Mouse (Mus musculus) limb, embryonic 10.5 days (tissue): ENCODE data around the gene Slc22a23. TPM values are rescaled to one million over a fixed set of nuclear protein-coding genes. Genes with fewer than 3 reads are reported as not detected.

ENCODE experiments used
- DNase-seq: peaks from one replicate; pipeline ENCODE4 v3.0.0-alpha.2; 2017; ENCODE audit warnings: low spot score
- H3K27ac ChIP-seq: fragments of 300-500 bp; sonication (generic); 2 replicates; pipeline ENCODE4 v1.5.1; 2016; ENCODE audit warnings: mild to moderate bottlenecking
- H3K27me3 ChIP-seq: fragments of 300-500 bp; sonication (generic); 2 replicates; pipeline ENCODE4 v1.6.1; 2016; ENCODE audit warnings: low read depth, mild to moderate bottlenecking; ENCODE audit not compliant: poor library complexity, severe bottlenecking
- H3K36me3 ChIP-seq: fragments of 300-500 bp; sonication (generic); 2 replicates; pipeline ENCODE4 v1.6.1; 2016; ENCODE audit warnings: mild to moderate bottlenecking, moderate library complexity
- H3K4me1 ChIP-seq: fragments of 300-500 bp; sonication (generic); 2 replicates; pipeline ENCODE4 v1.6.1; 2016
- H3K4me3 ChIP-seq: fragments of 300-500 bp; sonication (generic); 2 replicates; pipeline ENCODE4 v1.5.1; 2016; ENCODE audit warnings: mild to moderate bottlenecking, moderate library complexity
- H3K9me3 ChIP-seq: fragments of 300-500 bp; sonication (generic); replicated peaks from 2 replicates; pipeline ENCODE4 v1.6.1; 2016; ENCODE audit warnings: mild to moderate bottlenecking
- WGBS: fragments of 180-500 bp; shearing (Covaris S2); methylation state at CpG from one replicate; pipeline ENCODE4 v1.1.7; 2016; 5-methylcytosine and 5-hydroxymethylcytosine counted together
- polyA plus RNA-seq: library from polyadenylated mRNA; unstranded; fragments of >200 nt; fragmentation: Nextera tagmentation; extraction: Ambion mirVana; gene quantifications from 2 replicates; pipeline ENCODE4 v1.2.1, GENCODE M21; 2016

The Slc22a23 gene
- polyA plus RNA-seq, 1 experiment from 2014 or later: 1.8 TPM

DNA sequence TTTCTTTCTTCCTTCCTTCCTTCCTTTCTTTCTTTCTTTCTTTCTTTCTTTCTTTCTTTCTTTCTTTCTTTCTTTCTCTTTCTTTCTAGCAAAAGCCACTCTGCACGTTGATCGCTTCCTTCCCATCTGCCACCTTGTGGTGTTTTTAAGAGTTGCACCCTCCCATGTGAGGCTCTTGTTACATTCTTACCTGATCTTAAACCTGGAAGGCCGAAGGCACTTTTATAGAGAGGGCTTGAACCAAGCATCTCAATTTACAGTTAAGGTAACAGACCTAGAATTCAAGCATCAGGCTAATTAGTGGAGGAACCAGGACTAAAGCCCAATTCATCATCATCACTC is 190.1 kb downstream of the Slc22a23 start:
- Histone ChIP-seq H3K9me3 (no peaks in the 10 kb centered on the region), H3K27ac (peak overlapping the region; percentile 68; the same call in 1 of the 2 replicates), H3K4me1 (peaks cover 19% of the 10 kb centered on the region), H3K4me3 (no peak overlapping the region), H3K36me3 (no peaks in the 10 kb centered on the region), H3K27me3 (peaks cover 9% of the 10 kb centered on the region)
- peak; percentile 65 for DNase-seq
- WGBS: 53% methylated on average over 3 of the region's 3 CpGs

DNA sequence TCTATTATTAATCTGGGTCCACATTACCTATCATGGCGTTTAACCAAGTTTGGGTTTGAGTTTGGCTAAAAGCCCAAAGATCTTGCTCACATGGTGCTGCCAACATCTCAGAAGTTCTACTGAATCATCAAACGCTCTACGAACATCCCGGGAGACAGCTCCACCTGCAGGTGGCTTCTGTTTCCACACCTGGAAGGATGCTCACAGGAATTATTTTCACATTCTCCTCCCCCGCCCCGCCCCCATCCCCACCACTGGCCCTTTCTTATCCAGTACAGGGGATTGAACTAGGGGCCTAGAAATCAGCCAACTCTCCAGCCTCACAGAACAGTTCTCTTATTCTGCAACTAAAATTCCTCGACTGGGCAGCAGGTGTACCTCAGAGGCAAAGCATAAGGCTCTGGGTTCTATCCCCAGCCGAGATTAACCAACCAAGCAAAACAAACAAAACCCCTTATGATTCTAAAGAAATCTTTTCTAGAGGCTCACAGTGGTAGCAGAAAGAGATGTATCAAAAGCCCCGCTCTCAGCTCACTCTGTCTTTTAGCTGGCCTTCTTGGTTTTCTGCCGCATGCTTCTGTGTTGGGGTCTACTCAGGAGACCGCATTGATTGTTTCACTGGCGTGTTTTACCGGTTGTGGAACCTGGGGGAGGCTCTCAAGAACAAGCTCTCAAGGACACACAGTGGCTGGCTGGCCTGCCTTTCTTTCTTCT is 190.6 kb downstream of the Slc22a23 start:
- H3K4me1 ChIP-seq: peaks cover 25% of the 10 kb centered on the region
- H3K27me3 ChIP-seq: peaks cover 14% of the 10 kb centered on the region
- no peaks in the 10 kb centered on the region for H3K36me3 ChIP-seq
- peak overlapping the region; percentile 68; the same call in 1 of the 2 replicates for H3K27ac ChIP-seq
- H3K4me3 ChIP-seq: no peak overlapping the region
- DNase-seq: peak; percentile 65
- WGBS: 59% methylated on average over 13 of the region's 13 CpGs
- H3K9me3 ChIP-seq: no peaks in the 10 kb centered on the region

DNA sequence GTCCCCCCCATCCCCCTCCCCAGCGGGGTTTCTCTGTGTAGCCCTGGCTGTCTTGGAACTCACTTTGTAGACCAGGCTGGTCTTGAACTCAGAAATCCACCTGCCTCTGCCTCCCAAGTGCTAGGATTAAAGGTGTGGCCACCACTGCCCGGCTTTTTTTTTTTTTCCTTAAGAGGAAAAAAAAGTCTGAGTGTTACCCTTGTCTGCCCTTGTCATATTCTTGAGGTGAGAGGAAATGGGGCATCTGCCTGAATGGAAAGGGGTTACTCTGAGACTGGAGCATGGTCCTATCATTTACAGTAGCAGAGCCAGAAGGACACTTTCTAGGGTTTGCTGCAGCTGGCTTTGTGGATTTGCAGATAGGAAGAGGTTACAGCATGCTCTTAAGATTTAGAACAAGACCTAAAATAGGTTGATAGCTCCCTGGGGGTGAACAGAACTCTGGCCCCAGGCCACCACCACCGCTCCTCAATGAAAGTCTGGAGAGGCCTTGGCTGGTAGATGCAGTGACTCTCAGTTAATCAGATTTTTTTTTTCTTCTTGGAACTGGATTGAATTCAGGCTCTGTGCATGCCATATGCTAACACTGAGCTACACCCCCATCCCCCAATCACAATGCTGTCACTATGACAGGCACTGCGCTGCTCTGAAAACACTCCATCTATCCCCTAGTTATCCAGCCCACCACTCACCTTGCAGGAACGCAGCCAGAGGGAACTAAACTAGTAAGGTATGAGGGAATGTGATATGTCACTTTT is 191.5 kb downstream of the Slc22a23 start:
- no peak for DNase-seq
- WGBS: 83% methylated on average over 5 of the region's 5 CpGs
- H3K27me3 ChIP-seq: peaks cover 16% of the 10 kb centered on the region
- no peak overlapping the region for H3K27ac ChIP-seq
- H3K9me3 ChIP-seq: no peaks in the 10 kb centered on the region
- peaks cover 33% of the 10 kb centered on the region for H3K4me1 ChIP-seq
- no peaks in the 10 kb centered on the region for H3K36me3 ChIP-seq
- no peak overlapping the region for H3K4me3 ChIP-seq

DNA sequence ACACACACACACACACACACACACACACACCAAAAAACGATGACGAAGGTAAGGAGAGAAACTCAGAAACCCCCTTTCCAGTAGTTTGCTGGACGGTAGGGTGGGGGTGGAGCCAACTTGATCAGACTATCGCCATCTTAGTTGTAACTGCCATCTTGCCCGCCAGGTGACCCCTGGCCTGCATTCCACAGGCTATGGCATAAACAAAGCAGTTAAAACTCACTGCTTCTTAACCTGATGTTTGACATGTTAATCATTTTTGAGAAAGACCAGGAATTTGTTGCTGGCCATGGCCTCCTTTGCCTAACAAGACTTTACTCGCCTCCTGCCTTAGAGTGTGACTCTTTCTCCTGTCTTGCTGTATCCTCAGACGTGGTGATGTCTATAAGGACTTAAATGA is 192.3 kb downstream of the Slc22a23 start:
- no peak for DNase-seq
- H3K4me1 ChIP-seq: peaks cover 33% of the 10 kb centered on the region

DNA sequence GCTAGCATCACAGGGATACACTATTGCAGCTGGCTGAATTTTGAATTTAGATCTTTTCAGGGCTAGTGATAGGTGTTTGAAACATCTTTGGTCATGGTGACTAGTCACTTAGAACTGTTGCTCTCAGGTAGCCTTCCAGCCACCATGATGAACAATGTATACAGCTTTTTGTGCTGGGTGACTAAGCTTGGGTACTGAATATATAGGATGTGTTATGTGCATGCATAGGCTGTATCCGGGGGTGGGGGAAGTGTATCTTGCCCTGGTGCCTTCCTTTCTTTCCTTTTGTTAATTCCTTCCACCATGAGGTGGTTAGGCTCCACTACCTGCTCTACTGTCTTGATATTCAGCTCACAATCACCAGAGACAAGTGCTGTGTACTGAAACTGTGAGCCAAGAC is 193.6 kb downstream of the Slc22a23 start:
- peaks cover 29% of the 10 kb centered on the region for H3K4me1 ChIP-seq
- peaks cover 25% of the 10 kb centered on the region for H3K27me3 ChIP-seq
- no peaks in the 10 kb centered on the region for H3K36me3 ChIP-seq
- H3K4me3 ChIP-seq: no peak overlapping the region
- 94% methylated on average over 1 of the region's 1 CpGs for WGBS
- DNase-seq: no peak
- no peak overlapping the region for H3K27ac ChIP-seq
- no peaks in the 10 kb centered on the region for H3K9me3 ChIP-seq

More for the DNA sequence above, 192.3 kb downstream of the Slc22a23 start:
- no peaks in the 10 kb centered on the region for H3K36me3 ChIP-seq
- H3K27me3 ChIP-seq: peaks cover 22% of the 10 kb centered on the region
- 56% methylated on average over 7 of the region's 7 CpGs for WGBS
- H3K4me3 ChIP-seq: no peak overlapping the region
- H3K9me3 ChIP-seq: no peaks in the 10 kb centered on the region
- H3K27ac ChIP-seq: no peak overlapping the region

DNA sequence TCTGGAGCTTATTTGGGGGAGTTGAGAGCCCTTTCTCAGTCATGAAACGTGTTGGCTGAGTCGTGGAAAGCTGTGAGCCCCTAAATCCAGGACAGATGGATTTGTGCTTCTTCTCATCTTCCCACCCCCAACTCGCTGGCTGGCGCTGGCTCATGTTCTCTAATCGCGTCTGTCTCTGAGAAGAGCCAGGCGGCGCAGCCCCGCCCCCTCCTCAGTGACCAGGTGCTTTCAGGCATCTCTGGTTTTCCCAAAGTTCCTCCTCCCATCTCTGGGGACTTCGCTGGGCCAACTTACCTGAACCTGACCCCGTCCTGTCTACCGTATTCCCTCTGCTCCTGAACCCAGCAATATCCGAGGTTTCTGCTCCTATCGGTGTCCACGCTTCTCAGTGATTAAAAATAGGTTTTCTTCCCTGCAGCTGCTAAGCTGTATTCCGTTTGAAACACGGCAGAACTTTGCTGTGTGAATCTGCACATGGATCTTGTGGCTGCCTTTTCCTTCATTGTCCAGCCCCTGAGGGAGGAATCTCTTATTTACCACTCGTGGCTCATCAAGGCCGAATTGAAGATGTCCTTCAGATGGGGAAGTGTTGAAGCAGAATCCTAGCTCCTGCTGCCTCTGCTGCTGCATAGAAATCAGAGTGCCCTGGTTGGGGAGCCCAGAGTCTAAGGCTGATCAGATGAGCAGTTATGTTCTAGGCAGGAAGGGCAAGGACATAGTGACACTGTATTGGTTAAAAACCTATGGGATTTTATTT is 194.5 kb downstream of the Slc22a23 start:
- H3K9me3 ChIP-seq: no peaks in the 10 kb centered on the region
- no peaks in the 10 kb centered on the region for H3K36me3 ChIP-seq
- DNase-seq: peak; percentile 47
- peak overlapping the region; percentile 16; the same call in 1 of the 2 replicates for H3K27ac ChIP-seq
- peaks cover 26% of the 10 kb centered on the region for H3K4me1 ChIP-seq
- 15% methylated on average over 19 of the region's 19 CpGs for WGBS
- H3K4me3 ChIP-seq: peak overlapping the region; percentile 34
- H3K27me3 ChIP-seq: peaks cover 25% of the 10 kb centered on the region

DNA sequence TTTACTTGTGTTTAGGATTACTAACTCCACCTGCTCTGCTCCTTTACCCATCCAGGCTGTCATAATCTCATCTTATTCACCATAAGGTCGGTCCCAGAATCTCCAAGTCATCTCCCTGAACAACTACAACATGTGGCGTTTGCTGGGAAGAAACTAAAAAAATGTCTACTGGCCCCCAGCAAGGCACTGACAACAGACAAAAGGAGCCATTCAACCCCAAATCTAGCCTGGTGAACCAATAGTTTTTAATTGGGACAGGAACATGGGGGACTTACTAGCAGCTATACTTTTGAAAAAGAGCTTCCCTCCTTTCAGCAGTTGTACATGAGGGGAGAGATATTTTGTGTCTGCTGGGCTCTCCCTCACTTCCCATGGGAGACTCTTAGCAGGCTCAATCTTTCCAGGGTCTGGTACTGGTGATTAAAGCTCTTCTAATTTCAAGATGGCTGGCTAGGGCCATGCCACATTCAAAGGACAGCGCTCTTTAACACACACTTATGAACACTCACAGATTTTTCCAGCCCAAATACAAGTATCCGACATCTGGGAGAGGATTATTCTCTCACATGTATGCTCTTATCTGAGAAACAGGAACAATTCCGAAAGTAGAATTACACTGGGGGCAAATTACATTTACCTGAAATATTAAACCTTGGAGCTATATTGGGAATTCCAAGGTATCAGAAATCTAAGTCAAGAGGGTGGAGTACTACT is 195.4 kb downstream of the Slc22a23 start:
- no peaks in the 10 kb centered on the region for H3K36me3 ChIP-seq
- WGBS: 61% methylated on average over 5 of the region's 5 CpGs
- DNase-seq: no peak

DNA sequence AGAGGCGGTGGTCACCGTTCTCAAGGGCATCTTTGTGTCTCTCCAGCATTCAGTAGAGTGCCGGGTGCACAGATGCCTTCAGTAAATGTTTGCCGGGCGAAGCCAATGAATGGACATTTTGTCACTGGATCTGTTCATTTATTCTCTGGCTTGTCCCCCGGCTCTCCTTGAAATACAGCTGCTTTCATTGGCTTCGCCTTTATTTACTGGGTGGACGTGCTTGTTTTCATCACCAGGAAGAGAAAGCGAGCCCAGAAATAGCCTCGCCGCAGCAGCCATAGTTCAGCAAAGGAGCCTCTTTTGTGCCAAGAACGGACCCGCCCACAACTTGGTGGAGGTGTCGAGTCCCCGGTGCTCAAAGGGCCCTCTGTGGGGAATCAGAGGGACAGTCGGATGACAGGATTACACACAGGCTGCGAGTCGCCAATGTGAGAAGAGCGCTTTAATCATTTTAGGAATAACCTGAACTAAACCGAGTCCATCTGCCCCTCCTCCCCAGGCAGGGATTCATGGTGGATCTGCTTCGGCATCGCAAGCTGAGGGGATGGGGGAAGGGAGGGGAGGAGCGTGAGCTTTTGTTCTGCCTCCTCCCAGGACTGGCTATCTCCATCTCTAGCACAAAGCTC is 196.1 kb downstream of the Slc22a23 start:
- H3K27ac ChIP-seq: peak overlapping the region; percentile 81
- H3K27me3 ChIP-seq: peaks cover 25% of the 10 kb centered on the region
- peak overlapping the region; percentile 54 for H3K4me3 ChIP-seq
- peaks cover 26% of the 10 kb centered on the region for H3K4me1 ChIP-seq
- WGBS: 8% methylated on average over 23 of the region's 23 CpGs
- peak; percentile 68 for DNase-seq
- no peaks in the 10 kb centered on the region for H3K9me3 ChIP-seq
- H3K36me3 ChIP-seq: no peaks in the 10 kb centered on the region

More for the DNA sequence above, 195.4 kb downstream of the Slc22a23 start:
- H3K9me3 ChIP-seq: no peaks in the 10 kb centered on the region
- H3K27ac ChIP-seq: peak overlapping the region; percentile 81
- H3K27me3 ChIP-seq: peaks cover 25% of the 10 kb centered on the region
- peak overlapping the region; percentile 54 for H3K4me3 ChIP-seq
- H3K4me1 ChIP-seq: peaks cover 26% of the 10 kb centered on the region

DNA sequence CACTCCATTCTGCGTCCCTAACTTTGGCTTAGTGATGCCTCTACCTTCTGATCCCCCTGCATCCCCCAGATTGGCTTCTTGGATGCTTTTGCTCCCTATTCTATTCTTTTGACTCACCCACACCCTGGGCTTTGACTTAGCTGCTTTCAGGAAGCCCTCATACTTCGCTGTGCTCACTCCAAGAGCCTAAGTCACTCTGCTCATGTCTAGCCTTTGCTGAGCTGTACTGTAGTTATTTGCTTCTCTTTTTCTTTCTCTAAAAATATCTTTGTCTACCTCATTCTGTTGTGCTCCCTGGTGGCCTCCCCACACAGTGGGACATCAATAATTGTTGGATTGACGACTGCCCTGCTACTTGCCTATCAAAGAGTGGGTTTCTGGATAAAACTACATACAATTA is 196.8 kb downstream of the Slc22a23 start:
- no peaks in the 10 kb centered on the region for H3K36me3 ChIP-seq
- WGBS: 84% methylated on average over 3 of the region's 3 CpGs
- H3K4me1 ChIP-seq: peaks cover 26% of the 10 kb centered on the region
- H3K27me3 ChIP-seq: peaks cover 25% of the 10 kb centered on the region
- H3K9me3 ChIP-seq: no peaks in the 10 kb centered on the region
- H3K4me3 ChIP-seq: no peak overlapping the region
- DNase-seq: no peak
- H3K27ac ChIP-seq: no peak overlapping the region

DNA sequence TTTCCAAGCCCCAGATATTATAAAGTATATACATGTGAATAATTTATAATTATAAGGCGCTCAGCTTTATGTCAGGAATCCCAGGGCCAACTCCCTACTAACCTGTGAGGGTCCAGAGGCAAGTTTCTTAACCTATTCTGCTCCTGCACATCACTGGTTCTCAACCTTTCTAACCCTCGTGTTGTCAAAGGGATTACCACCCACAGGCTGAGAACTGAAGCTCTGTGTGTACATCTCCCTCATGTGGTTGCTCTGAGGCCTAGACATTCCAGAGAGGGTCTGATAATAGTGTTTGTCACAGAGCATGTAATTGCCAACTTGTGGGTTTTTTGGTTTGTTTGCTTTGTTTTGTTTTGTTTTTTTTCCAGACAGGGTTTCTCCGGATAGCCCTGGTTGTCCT is 198.1 kb downstream of the Slc22a23 start:
- Histone ChIP-seq H3K27ac (no peak overlapping the region), H3K36me3 (no peaks in the 10 kb centered on the region), H3K9me3 (no peaks in the 10 kb centered on the region), H3K4me3 (no peak overlapping the region), H3K4me1 (peaks cover 25% of the 10 kb centered on the region), H3K27me3 (peaks cover 25% of the 10 kb centered on the region)
- WGBS: 72% methylated on average over 3 of the region's 3 CpGs
- DNase-seq: no peak

DNA sequence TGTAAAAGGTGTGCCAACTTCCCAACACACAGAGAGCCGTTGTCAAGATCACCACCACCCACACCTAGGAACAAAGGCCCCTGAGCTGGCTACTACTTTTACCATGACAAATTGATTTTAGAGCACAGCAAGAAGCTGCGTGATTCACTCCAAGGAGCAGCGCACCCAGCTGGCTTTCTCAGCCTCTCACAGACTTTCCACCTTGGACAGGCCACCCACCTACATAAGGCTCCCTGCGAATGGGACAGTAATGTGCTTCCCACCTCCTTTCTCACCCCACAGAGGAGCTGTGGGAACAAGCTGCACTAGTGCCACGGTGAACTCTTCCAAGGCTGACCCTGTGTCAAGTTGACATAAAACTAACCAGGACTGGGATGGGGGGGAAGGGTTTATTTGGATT is 201.6 kb downstream of the Slc22a23 start:
- no peak for DNase-seq
- Histone ChIP-seq H3K27me3 (peaks cover 9% of the 10 kb centered on the region), H3K9me3 (no peaks in the 10 kb centered on the region), H3K27ac (no peak overlapping the region), H3K4me3 (no peak overlapping the region), H3K4me1 (no peaks in the 10 kb centered on the region), H3K36me3 (no peaks in the 10 kb centered on the region)
- 61% methylated on average over 5 of the region's 5 CpGs for WGBS

DNA sequence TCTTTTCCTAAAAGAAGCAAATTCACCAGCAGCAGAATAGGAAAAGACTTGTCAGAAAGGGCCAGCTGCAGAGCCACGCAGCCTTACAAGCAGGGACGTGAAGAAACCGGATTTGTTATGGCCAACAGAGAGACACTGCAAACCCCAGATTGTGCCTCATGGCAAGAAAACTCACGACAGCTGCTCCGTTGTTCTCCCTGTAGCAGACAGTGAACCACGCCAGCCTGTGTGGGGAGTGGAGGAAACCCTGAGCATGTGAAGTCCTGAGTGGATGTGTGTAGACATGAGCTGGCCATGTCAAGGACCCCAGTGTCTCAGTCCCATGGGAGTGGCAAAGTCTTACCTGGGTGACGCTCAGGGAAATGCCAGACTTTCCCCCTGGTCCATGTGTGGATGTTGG is 208.4 kb downstream of the Slc22a23 start:
- Histone ChIP-seq H3K27me3 (peaks cover 37% of the 10 kb centered on the region), H3K36me3 (no peaks in the 10 kb centered on the region), H3K27ac (no peak overlapping the region), H3K4me3 (no peak overlapping the region), H3K4me1 (peaks cover 22% of the 10 kb centered on the region), H3K9me3 (no peaks in the 10 kb centered on the region)
- no peak for DNase-seq
- 85% methylated on average over 7 of the region's 7 CpGs for WGBS
